Mouse (Mus musculus) layer of hippocampus, postnatal 25 days (tissue): Measurements from ENCODE around the gene Ip6k2. TPM values are rescaled to one million over a fixed set of nuclear protein-coding genes. Genes with fewer than 3 reads are reported as not detected.
A peak's percentile ranks its signal among the peaks of the same experiment; 100 is the strongest.

ENCODE experiments used
- DNase-seq, 2 experiments: peaks; one replicate each; pipeline ENCODE4 v3.0.0; 2022; ENCODE audit warnings: mixed read lengths in 2 of 2, low spot score in 1 of 2; ENCODE audit errors: extremely low spot score in 1 of 2
- total RNA-seq, 2 experiments: library from RNA; stranded (reverse); gene quantifications; 2 replicates each; pipeline ENCODE4 v1.2.3; 2021

Ip6k2 gene
- 100 to 1,000 TPM; 203 to 244 TPM for total RNA-seq

- peak; percentile 93 to 96 for DNase-seq
These were observed at the start of gene Ip6k2 for GRCm38 (mm10) chr9:108783548-108784463. Gene Ip6k2 (plus strand): TSS chr9:108783796.

GRCm38 (mm10) chr9:108734626-108735025 is 49.0 kb upstream of the Ip6k2 start:
- DNase-seq: no peak

- DNase-seq: no peak
These were observed 44.4 kb upstream of the Ip6k2 start for GRCm38 (mm10) chr9:108739239-108739638.

GRCm38 (mm10) chr9:108740062-108740461 is 43.5 kb upstream of the Ip6k2 start:
- no peak for DNase-seq

GRCm38 (mm10) chr9:108742048-108742447 is 41.5 kb upstream of the Ip6k2 start:
- DNase-seq: no peak

GRCm38 (mm10) chr9:108746876-108747499 is 36.6 kb upstream of the Ip6k2 start:
- no peak for DNase-seq

GRCm38 (mm10) chr9:108747694-108748093 is 35.9 kb upstream of the Ip6k2 start:
- no peak for DNase-seq

GRCm38 (mm10) chr9:108748600-108749183 is 34.9 kb upstream of the Ip6k2 start:
- DNase-seq: no peak

- no peak for DNase-seq
These were observed 33.0 kb upstream of the Ip6k2 start for GRCm38 (mm10) chr9:108750616-108751015.

GRCm38 (mm10) chr9:108752142-108752920 is 31.3 kb upstream of the Ip6k2 start:
- DNase-seq: no peak

GRCm38 (mm10) chr9:108753326-108753725 is 30.3 kb upstream of the Ip6k2 start:
- peak; percentile 45 to 72 for DNase-seq

- no peak for DNase-seq
These were observed 29.6 kb upstream of the Ip6k2 start for GRCm38 (mm10) chr9:108753976-108754375.

GRCm38 (mm10) chr9:108754423-108754822 is 29.2 kb upstream of the Ip6k2 start:
- peak; percentile 17 to 53 for DNase-seq

GRCm38 (mm10) chr9:108757406-108757805 is 26.2 kb upstream of the Ip6k2 start:
- no peak for DNase-seq

- no peak for DNase-seq
These were observed 24.5 kb upstream of the Ip6k2 start for GRCm38 (mm10) chr9:108759121-108759520.

GRCm38 (mm10) chr9:108759805-108760204 is 23.8 kb upstream of the Ip6k2 start:
- DNase-seq: no peak

GRCm38 (mm10) chr9:108761561-108761960 is 22.0 kb upstream of the Ip6k2 start:
- no peak for DNase-seq

GRCm38 (mm10) chr9:108764971-108765370 is 18.6 kb upstream of the Ip6k2 start:
- DNase-seq: no peak

GRCm38 (mm10) chr9:108776614-108777013 is 7.0 kb upstream of the Ip6k2 start:
- DNase-seq: no peak

GRCm38 (mm10) chr9:108777276-108777675 is 6.3 kb upstream of the Ip6k2 start:
- no peak for DNase-seq
